Mouse (Mus musculus) MEL-GATA-1-ER (cell line): Measurements from ENCODE around the gene Cpd.

Experiments used
- DNase-seq: peaks from one replicate; pipeline ENCODE4 v3.0.0-alpha.2; 2012; ENCODE audit warnings: low read depth; ENCODE audit errors: extremely low read depth

The Cpd gene

DNA sequence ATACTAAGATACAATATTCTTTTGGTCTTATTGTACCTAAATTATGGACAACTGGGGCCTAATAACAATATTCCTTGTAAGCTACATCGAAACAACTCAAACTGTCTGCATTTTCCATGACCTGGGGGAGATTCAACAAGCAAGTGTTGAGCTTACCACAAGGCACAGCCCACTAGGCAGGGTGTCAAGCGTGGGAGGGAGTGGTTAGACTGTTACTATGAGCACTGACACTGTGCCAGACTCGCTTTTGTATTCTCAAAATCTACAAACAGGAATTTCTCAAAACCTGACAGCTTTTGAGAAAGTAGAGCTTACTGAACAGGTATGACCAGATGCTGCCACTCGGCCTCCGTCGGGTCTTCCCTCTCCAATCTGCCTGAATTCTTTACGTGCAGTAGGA lies 55.5 kb downstream of the Cpd start:
- no peak for DNase-seq

DNA sequence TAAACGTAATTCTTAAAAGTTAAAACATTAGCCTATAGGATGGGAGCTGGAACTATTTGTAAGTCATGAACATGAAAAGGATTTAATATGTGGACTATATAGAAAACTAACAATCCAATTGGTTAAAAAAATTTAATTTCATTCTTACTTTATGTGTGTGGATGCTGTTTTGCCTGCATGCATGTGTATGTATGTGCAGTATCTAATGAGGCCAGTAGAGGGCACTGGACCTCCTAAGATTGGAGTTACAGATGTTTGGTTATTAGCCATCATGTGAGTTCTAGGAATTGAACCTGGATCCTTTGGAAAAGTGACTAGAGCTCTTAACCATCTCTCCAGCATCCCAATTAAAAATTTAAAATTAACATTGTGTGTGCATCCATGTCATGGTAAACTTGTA lies 57.6 kb downstream of the Cpd start:
- DNase-seq = peak; percentile 26

DNA sequence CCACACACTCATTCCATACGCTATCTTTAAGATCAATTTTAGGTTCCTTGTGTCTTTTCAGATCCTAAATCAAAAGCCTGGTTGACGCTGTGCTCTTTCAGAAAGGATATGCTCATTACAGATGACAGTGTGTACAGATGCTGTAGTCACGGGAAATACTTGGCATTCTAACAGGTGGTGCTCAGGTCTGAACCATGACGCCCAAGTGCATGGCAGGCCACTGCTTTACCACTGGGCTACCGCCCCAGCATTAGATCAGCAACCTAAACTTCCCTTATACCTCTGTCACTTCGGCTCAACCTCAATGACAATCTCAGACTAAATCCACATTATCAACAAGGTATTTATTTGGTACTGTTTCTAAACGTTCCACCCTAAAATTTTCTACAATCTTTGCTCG lies 71.3 kb downstream of the Cpd start:
- no peak for DNase-seq

DNA sequence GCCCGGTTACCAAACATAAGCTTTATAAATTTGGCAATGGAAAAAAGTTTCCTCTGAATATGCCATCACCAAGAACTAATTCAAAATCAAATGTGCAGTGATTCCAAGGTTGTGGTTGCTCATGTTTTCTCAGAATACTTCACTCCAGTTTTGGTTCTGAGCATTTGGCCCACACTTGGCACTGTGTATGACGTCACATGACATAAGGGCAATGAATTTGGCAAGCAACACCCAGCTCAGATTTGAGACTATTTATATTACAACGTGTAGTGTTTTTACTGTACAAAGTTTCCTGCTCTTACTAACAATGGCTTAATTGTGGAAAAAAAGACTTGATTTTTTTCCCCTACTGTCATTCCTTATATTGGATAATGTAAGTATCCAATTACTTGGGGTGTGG lies 73.0 kb downstream of the Cpd start:
- DNase-seq = no peak

DNA sequence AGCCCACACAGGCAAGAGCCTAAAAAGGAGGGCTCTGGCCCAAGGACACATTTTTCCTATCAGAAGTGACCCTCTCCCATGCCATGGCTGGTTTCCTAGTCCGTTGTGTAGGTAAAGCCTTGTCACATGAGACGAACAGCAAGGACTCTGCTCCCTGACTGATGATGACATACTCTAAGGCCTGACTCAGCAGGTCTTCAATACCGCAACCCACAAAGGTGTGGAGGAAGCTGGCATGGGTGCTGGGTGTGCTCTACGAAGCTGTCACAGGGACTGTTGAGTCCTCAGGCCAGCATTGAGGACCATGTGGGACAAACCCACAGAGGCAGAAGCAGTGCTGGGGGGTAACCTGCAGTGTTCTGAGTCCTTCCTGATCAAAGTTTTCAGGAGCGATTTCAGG lies 76.3 kb downstream of the Cpd start:
- DNase-seq = no peak

DNA sequence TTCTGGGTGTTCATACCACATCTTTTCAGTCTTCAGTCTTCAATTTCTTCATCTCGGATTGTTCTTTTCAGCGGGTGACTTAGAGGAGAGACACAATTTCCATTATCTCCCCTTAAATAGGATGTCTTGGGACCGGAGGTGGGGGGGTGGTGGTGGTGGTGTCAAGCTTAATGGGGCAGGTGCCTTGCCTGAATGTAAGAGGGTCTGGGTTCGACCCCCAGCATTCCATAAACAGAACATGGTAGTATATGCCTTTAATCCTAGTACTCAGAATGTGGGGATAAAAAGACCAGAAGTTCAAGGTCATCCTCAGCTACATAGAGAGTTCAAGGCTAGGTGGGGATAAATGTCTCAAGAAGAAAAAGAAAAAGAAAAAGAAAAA lies 83.1 kb downstream of the Cpd start:
- DNase-seq = no peak

DNA sequence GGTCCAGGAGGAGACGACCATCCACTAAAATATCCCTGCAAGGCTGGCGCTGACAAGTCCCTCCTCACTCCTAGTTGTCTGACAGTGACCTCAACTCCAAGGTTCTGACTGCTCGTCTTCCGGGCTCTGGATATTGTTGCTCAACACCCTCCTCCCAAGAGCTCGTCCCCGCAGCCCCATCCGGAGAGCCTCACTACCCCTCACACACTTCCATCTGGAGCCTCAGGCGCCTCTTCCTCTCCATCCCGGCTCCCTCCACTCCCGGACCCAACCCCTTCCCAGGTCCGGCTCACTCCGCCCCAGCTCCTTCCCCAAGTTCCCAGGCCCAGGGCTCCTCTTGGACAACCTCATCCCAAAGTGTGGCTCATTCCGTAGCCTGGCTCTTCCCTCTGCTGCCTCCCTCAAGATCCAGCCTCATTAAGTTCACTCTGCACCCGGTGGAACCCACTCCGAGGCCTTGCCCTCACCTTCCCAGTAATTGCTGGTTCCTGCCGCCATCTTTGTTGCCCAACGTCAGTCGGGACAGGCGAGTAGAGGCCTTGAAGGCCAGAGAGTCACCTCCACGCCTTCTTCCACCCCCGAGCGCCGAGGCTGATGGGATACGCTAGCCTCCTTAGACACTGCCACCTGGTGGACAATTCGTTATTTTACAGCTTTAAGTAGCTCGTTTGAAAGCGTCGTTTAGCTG lies 83.6 kb downstream of the Cpd start, which contains the start of gene Gosr1:
Gene Gosr1, minus strand, starts transcription at position 527 of the 688 bp plus-strand sequence.
- DNase-seq = peak; percentile 94

DNA sequence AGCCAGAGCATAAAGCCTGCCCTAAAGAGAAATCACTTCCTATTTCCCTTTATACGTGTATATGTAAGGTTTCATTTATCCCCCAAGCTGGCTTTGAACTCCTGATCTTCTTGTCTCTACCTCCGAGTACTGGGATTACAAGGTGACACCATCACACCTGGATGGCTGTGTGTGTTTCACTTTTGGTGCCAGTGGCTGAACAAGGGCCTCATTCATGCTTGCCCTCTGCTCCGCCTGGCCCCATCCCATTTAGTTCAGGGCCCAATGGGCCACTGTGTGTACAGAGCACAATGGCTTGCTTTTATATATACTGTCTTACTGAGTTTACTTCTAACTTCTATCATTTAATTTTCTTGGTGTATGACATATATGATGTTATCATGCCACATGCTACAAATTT lies 94.5 kb downstream of the Cpd start:
- DNase-seq = no peak

DNA sequence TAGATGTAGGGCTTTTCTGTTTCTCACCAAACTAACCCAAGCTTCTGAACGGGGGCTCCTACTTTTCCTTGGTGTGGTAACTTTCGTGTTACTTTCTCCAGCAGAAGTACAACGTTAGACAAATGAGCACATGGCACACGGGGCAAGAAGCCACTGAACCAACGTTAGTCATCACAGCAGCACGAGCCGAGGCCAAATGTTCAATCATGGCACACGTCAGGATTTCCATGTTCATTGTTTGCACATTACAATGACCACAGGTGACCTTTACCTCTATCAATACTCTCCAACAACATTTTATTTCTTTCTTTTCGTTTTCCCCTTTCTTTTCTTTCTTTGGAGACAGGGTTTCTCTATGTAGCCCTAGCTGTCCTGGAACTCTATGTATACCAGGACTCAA lies 98.0 kb downstream of the Cpd start:
- DNase-seq = no peak

DNA sequence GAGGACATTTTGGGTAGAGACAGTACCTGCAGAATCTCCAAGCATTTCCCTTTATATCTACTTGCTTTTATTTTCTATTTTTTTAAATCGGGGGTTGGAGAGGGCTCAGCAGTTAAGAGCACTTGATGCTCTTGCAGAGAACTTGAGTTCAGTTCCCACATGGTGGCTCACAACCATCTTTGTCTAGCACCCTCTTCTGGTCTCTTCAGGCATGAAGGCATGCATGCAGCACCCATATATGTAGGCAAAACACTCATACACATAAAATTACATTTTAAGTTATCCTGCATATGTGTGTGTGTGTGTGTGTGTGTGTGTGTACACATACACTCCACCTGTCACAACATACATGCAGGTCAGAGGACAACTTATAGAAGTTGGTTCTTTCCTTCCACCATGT lies 100.9 kb downstream of the Cpd start:
- no peak for DNase-seq

DNA sequence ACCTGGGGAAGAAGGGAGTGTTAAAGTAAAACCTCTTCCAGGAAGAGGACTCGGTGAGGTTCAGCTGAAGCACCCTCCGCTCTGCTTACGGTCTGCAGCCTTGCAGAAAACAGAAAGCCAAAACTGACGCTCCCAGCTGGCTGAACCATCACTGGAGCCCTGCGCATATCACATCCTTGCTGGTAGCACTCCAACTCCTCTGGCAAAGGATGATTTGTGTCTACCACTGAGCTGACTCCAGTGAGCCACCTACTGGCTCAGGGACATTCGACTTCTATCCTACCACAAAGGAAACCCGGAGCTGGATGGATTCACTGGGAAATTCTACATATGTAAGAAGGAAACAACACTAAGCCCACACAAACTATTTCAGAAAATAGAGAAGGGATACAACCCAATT lies 102.3 kb downstream of the Cpd start:
- DNase-seq = no peak

DNA sequence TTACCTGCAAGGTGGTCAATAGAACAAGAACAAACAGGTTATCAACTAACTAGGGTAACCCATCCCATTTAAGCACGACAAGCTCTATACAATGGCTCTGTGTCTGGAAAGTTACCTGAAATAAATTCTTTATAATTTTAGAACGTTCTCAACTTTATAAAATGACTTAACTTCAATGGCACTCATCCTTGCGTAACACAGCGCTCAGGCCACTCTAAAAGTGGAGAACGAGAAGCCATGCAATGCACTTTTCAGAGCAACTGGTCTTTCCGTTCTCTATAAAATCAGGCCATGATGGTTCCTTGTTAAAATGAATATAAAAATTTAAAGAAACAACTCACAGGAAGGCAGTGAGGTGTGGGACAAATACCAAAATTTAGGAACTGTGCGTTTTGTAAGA lies 104.3 kb downstream of the Cpd start:
- no peak for DNase-seq

DNA sequence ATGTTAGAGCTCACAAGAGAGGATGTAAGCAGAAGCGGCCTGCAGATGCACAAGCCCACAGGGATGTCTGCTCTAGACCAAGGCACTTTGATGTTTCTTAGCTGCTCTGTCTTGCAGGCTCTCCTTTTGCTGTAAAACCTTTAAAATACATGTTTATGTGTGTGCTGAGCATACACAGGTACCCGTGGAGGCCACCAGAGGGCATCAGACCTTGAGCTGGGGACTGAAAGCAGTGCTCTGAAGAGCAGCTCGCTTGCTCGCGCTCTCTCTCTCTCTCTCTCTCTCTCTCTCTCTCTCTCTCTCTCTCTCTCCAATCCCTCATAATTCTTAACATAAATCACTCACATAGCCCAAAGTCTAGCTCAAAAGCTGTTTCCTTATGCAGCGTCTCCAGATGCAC lies 107.7 kb downstream of the Cpd start:
- DNase-seq = no peak

DNA sequence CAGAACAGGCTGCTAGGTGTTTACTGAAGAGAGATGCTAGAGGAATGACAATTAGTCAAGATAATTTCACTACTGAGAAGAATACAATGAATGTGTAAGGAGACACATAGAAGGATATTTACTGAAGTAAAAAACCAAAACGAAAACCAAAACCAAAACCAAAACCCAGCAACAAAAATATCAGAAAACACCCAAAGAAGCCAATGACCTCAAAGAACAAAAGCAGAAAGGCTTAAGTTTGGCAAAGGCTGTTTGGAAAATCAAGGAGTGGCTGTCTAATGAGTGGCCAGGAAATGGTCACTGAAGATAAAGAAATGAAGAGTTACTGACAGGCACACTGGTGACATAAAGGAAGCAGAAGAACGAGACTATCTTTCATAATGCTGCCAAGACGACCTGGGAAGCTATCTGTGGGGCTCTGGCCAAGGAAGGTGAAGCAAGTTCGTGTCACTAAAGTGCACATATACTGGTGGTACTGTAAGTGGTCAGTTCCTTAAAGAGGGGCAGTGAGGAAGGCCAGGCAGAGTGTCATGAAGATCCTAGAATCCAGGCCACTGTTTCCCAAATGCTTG lies 111.0 kb downstream of the Cpd start:
- DNase-seq = peak; percentile 37

DNA sequence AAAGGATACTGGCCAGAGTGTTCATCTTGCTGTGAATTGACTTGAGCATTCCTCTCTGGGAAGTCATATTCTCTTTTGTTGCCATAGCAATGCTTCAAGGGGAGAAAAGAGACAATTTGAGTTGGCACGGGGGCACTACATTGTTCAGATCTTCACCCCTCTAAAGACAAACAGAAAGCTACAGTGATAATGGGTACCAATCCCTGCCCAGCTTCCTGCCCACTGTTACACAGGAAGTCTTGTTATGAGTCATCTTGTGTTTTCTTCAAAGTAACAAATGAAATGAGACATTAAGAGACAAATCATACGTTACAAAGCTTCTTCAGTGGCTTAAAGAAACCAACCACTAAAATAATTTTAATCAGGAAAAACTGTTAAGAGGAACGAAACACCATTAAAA lies 112.3 kb downstream of the Cpd start:
- DNase-seq = no peak

DNA sequence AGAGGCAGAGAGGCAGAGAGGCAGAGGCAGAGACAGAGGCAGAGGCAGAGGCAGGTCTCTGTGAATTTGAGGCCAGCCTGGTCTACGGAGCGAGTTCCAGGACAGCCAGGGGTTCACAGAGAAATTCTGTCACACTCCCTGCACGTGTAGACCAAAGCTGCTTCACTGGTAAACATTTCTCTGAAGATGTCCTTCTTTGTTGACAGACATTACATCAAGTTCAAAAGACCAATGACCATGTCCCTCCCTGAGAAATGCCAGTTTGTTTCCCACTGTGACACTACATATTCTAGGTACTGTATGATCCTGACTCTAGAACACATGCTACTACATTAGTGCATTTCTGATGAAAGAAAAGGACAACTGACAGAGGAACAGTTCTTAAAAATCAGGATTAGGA lies 116.2 kb downstream of the Cpd start:
- DNase-seq = no peak
